Mouse (Mus musculus) c-Kit-negative CD71-positive TER-119-positive erythroid progenitor cells, embryonic 14.5 days (primary cell): ENCODE results near the gene Wfs1.
A peak's percentile ranks its signal among the peaks of the same experiment; 100 is the strongest.
"Not testable (repeated sequence)": the region's sequence is repeated elsewhere in the genome, so short reads cannot be mapped to it uniquely, and the experiment has no call there.

Source experiments
- DNase-seq: peaks from one replicate; pipeline ENCODE4 v3.0.0-alpha.2; 2013; ENCODE audit warnings: low read depth, low spot score

Wfs1 gene

DNA sequence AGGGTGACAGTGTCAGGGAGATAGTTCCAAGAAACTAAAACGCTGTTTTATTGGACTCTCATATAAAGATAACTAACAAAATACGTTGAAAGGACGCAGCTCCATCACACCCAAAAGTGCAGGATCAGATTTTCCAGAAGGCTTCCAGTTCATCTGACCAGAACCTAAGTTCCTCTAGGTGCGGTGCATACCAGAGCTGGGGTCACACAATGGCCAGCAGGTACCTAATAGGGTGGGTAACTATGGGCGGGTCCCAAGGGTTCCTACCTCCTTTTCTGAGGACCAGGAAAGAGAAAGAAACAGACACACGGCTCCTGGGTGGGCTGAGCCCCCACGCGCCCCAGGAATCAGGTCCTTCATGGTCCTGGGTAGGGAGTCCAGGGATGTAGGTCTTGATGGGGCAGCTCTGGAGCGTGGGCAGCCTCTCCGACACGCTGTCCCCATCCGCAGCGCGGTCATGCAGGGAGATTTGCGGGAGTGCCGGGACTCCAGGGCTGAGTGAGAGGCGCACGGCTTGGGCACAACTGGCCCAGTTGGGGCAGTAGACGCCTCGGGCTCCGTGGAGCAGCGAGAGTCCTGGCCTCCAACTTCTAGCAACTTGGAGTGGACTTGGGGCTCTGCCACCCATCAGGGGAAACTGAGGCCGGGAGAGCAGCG, 753 bp downstream of the Wfs1 start:
- DNase-seq: no peak

DNA sequence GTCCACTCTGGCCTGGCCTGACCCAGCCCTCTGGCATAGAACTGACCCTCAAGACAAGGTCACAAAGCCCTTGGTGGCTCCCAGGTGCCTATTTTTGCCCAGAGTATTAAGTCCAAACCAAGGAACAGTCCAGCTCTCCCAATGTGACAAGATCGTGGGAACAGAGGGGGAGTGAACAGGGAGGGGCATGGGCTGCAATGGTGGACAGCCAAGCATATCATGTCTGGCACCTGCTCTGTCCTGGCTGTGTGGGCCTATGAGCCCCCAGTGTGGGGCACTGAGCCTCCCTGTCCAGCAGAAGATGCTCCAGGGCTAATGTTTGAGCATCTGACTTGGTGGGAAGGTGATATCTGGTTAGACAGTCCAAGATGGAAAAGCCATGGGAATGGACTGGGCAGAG, 2.4 kb downstream of the Wfs1 start:
- no peak for DNase-seq

DNA sequence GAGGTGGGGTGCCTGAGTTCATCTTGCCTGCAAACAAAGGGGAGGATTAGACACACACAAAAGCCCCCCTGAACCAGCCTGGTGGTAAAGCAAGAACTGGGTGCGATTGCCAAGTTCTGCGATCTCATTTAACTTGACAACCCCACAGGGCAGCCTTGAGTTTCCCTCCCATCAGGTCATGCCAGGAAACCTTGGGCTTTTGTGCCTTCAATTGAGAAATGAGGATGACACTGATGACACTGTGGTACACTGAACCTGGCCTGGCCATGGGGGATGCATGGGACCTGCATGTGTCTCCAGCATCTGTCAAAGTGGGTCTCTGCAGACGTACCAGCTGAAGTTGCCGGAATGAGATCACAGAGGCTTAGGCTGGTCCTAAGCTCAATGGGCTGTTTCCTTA, 6.7 kb downstream of the Wfs1 start:
- DNase-seq: no peak

DNA sequence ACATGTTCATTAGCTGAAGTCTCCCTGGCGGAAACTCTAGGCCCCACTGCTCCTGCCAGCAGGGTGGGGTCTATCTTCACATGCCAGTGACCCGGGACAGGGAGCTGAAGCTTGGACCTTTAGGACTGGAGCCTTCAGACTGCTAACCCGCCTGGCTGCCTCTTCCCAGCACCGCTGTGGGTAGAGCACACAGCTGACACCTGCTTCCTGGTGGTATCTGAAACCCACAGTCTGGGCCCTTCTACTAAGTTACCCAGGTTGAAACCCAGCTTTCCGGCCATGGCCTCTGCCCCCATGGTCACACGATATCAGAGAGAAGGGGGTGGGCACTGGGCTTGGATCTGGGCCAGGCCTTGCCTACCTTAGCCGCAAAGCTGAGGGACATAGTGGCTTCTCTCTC, 9.4 kb downstream of the Wfs1 start:
- DNase-seq: no peak

DNA sequence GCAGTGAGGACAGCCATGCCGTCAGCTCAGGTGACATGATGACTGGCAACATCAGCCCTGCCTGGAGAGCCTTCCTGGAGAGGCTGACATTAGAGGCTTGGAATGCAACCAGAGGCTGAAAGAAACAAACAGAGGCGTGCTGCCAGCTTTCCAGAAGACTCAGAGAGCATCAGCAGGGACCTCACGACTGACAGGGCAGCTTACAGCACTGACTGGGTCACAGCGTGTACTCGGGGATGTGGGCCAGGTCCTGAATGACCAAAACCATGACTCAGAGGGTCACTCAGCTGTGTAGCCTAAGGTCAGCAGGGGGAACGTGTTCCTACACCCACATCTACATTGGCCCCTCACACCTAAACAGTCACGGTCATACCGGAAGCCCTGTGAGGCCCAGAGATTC, 10.0 kb downstream of the Wfs1 start:
- DNase-seq: no peak

DNA sequence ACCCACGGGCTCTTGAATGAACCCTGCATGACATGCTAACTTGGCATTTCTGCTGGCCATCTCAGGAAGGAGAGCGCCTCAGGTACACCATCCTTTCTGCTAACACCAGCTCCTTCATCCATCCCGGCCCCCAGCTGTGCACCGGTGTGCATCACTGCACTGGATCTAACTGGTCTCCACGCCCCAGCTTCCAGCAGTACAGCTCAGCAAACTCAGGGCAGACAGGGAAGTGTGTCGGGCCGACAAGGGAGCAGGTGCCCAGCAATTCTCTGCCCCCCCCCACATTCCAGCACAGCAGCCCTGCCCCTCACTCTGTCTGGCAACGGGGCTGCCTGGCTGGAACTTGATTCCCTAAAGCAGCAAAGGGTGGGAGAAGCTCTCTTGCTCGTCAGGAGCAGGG, 11.2 kb downstream of the Wfs1 start:
- no peak for DNase-seq

DNA sequence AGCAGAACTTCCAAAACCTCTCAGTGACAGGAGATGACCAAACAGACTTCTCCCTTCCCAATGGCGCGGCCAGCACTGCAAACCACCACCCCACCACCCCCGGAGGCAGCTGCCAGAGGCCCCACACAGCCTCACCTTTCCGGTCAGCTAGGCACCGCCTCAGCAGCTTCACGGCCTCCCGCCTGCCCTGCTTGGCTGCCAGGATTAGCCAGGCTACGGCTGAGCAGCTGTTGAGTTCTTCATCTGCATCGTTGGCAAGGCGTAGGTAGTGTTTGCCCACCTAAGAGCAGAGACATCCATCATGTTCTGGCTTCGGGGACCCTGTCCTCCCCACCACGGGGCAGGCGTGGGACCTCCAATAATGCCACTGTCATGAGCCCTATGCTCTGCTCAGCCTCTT, 13.7 kb downstream of the Wfs1 start:
- no peak for DNase-seq

DNA sequence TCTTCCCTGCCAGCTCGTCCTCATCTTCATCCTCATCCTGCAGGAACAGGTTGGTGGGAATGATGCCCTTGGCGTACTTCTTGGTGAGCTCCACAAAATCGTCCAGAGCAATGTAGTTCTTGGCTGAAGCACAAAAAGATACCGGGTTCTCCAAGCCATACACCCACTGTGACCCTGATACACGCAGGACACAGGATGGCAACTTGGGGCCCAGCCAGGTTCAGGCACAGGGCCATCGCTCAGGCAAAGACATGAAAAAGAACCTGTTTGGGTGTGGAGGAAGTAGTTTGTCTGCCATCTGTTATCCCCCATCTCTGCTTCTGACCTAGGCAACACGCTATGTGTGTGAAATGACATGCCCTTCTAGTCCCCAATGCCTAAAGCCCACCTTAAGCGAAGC, 17.4 kb downstream of the Wfs1 start:
- DNase-seq: no peak

DNA sequence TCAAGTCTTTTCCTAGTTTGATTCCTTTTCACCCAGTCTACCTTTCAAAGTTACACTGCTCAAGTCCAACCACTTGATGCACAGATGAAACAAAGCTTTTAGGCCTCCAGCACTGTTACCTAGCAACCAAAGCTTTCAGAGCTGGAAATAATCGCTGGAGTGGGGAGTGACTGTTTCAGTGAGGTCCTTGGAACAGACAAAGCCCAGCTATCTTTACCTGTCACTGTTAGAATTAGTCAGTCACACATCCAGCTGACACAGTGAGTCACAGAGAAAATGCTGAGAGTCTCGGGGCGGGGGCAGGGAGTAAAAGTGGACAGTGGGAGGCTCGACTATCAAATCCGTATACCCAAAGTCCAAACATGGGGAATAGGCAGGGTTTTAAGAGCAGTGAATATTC, 28.5 kb downstream of the Wfs1 start:
- DNase-seq: no peak

DNA sequence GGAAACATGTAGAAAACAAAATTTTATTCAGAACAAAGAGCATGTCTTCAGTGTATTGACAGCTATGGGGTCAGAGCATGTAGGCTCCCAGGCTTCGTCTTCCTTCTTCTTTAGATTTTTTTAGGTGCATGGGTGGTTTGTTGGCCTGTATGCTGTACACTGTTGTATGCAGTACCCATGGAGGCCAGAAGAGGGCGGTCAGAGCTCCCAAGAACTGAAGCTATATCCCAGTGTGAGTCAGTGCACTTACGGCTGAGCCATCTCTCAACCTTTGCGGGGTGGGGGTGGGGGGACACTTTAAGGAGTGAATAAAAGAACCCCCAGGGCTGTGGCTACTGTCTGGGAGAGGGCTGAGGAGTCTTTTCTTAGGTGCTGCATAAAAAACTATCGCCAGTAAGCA, 30.2 kb downstream of the Wfs1 start:
- DNase-seq: no peak

DNA sequence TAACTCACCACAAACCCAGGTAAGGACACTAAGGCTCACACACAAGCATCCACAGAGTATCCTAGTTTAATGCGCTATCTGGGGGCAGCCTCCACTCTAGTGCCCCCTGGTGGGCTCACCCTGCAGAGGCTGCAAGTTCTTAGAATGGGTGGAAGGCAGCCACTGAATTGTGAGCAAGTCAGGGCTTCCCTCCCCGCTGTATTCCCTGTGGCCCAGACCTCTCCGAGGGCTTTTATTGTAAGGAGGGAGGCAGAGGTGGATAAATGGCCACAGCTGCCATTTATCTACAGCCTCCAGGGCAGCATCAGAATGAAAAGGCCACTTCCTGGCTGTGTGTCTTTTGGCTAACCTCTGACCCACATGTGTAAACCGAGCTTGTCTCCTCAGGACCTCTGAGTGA, 33.6 kb downstream of the Wfs1 start:
- DNase-seq: no peak

DNA sequence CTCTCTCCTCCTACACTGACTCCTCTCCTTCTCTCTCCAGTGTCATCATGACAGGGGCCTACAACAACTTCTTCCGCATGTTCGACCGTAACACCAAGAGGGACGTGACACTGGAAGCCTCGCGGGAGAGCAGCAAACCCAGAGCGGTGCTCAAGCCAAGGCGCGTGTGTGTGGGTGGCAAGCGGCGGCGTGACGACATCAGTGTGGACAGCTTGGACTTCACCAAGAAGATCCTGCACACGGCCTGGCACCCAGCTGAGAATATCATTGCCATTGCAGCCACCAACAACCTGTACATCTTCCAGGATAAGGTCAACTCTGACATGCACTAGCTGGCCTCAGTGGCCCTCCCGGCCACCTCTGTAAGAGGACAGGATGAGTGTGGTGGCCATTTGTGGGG, 36.7 kb downstream of the Wfs1 start:
- no peak for DNase-seq

DNA sequence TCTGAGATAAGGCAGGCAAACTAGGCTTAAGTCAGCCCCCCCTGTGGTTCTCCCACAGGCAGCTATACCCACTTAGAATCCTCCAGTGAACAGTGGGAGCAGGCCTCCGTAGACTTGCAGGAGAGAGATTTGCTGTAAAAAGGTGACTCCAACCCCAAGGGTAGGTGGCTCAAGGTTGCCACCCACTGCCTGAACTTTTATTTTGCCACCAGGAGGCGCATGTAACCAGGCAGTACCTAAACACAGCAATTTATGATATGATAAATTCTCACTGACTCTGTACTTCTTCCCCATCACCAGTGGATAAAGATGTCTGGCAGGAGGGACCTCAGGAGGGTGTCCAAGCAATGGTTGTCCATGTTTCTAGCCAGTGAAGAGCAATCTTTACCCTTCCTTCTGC, 38.1 kb downstream of the Wfs1 start:
- no peak for DNase-seq

DNA sequence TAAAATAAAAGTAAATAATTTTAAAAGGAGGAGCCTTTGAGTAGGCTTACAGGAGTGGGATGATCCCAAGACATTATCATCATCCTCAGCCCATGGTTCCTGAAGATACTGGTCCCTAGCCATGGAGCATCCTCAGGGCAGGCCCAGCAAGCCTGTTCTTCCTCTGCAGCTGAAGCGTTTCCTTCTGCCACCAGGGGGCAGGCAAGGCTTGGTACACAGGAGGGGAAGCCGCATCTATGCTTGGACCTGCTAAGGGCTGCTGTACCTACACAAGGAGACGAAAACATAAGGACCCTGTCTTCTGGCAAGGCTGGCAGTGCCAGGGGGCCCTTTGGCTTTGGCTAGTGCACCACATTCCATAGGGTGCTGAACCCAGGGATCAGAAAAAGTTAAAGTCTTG, 40.2 kb downstream of the Wfs1 start:
- no peak for DNase-seq

DNA sequence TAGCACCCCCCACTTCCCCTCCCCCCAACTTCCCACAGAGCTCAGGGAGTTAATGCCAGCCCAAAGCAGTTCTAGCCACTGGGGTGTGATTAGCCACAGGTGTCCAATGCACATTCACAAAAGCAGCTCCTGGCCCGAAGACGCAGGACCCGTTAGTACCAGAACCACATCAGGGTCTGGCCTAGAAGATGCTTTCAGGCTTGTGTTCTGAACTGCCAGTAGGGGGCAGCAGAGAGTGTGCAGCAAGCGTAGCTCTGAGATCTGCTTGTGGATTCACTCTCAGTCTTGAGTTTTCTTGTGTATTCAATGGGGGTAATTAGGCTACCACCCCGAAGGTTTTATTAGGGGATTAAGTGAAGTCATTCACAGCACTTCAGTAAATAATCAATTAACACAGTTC, 42.6 kb downstream of the Wfs1 start:
- peak; percentile 27 for DNase-seq

DNA sequence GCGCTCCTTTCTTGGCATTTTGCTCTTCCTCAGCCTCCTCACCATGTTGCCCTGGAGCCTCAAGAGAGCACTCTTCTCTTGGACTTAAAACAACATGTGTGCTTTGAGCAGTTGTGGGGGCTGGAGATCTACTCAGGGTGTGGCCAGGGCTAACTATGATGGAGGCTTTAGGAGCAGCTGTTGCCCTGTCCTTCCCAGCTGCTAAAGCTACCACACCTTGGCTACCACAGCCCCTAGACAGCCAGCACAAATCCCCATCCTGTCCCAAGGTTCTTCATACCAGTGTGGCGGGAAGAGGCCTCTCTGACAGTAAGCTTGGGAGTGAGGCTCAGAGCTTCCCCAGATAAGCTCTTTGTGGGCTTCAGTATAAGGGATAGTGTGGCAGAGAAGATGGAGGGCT, 43.3 kb downstream of the Wfs1 start:
- no peak for DNase-seq

DNA sequence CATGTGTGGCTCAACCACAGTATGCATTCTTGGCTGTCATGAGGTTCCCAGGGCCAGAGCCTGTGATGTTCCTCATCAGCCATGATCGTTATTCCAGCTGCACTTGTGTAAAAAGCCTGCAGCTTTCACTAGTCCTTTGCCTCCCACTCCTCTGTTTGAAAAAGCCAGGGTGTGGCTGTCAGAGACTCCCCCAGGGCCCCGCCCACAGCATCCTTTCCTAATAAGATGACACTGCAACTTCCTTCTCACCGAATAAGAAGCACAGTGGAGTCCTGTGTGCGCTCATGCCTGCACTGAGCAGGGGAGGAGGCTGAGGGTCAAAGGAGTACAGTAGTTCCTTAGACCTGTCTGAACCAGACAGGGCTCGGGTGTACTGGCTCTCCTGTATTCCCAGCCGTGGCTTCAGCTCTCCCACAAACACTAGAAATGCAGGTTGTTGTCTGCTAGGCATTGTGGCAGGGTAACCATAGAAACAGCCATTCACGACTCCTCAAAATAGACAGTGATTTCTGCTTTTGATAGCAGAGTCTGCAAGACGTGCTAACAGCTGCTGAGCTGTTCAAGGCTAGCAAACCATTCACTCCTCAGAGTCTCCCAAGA, 43.8 kb downstream of the Wfs1 start:
- DNase-seq: no peak

DNA sequence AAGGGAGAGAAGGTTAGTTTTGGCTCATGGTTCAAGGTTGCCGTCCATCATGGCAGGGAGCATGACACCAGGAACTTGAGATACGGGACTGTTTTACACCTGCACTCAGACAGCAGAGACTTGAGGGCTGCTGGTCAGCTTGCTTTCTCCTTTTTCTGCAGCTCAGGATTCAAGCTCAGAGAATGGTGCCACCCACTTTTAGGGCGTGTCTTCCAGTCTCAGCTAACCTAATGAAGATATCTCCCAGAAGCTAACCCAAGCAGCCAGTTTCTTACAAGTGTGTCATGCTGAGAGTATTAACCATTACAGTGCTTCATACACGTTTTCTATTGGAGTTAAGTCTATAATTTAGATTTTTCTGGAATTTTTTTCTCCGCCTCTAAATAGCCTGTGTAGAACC, 44.5 kb downstream of the Wfs1 start:
- no peak for DNase-seq

DNA sequence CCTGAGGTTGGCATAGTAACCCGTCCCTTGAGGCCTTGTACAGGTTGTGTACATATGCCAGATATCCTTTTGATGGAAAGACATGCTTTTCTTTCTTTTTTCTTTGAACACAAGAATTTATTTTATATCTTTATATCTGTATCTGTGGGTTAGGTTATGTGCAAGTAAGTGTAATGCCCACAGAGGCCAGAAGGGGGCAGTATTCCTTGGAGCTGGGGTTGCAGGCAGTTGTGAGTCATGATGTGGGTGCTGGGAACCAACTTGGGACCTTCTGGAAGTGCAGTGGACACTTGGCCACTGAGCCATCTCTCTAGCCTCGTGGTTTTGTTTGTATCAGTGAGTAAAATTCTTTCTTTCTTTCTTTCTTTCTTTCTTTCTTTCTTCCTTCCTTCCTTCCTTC, 46.6 kb downstream of the Wfs1 start:
- DNase-seq: no peak

DNA sequence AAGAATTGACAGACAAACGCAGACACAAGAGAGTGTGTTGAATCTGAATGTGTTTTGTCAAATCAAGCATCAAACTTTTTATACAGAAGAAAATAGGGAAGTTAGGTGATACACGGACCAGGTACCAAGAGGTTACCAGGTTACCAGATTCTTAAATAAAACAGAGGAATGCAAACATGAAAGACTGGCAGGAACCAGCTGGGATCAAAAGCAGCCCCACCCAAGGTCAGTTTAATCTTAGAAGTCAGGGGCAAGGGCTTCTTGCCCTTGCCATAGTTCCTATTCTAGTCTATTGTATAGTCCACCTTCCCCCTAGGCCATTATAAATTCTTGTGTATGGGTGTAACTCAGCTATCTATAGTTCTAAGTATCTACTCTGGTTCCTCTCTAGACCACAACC, 50.0 kb downstream of the Wfs1 start:
- DNase-seq: not testable (repeated sequence)

DNA sequence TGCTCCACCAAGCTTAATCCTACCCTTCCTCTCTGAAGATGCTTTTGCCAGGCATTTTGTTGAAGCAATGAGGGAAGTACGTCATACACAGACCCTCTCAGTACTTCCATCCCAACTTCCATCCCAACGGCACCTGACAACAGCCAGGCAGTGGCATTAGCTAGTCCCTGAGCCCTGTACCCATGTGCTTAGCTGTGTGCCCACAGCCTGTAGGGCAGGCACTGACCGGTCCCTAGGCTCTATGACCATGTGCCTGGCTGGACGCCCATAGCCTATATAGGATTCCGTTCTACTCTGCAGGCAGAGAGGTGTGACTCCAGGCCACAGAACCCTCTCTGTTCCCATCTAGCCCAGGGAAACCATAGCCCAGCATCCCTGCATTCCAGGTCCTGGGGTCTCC, 51.0 kb downstream of the Wfs1 start:
- no peak for DNase-seq

DNA sequence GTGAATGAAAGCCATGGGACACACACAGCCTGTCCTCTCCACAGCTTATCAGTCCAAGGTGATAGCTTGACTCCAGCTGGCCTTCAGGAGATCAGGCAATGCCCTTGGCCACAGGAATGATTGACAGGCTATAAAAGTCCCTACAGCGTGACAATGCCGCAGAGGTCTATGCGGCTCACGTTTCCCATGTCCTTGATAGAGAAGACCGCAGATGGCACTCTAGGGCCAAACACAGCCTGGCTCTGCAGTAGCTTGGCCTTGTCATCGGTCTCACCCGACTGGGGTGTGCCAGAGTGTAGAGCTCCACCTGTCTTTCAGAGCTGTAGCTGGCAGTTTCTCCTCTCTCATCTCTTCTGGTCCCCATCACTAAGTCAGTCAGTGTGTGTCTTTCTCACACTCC, 52.5 kb downstream of the Wfs1 start:
- DNase-seq: no peak

DNA sequence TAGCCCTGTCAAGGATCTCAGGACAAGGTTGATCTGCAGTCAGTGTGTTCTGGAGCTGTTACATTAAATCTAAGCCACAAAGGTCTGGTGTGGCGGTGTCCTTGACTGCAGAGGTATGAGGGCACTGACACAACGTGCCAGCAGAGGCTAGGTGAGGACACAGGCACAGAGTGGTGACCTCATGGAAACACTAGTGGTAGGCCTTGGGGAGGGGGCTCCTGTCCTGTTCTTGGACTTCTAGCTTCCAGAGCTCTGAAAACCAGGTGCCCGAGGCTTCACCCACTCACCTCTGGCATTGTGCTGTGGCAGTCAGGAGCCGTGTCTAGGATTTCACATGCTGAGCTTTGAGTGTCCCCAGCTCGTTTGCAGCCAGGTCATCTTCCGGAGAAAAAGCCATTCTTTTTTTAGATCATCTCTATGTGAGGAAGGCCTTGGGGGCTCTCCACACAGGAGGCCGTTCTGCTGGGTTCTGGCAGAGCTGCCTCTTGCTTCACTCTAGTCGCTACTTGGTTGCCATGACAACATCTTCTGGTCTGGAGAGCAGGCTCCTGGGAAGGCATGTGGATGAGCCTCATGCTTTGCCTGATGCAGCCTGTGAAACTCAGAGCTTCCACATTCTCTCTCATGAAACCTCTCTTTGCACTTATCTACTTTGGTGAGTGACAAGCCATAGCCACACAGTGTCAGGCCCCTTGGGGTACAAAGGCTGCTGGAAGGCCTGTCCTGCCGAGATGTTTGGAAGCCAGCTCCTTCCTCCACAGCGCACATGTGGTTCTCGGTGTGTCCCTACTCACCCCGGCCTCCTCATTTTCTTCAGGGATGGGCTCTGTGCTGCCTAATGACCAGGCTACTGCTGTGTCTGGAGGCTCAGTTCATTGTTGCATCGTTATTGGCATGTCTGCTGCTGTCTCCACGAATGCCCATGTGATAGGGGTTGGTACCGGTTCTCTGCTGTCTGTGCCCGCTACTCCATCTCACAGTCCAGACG, 53.2 kb downstream of the Wfs1 start:
- DNase-seq: no peak
